Mouse (Mus musculus): Measurements from ENCODE around the gene Clcnka.

Gene Clcnka

DNA sequence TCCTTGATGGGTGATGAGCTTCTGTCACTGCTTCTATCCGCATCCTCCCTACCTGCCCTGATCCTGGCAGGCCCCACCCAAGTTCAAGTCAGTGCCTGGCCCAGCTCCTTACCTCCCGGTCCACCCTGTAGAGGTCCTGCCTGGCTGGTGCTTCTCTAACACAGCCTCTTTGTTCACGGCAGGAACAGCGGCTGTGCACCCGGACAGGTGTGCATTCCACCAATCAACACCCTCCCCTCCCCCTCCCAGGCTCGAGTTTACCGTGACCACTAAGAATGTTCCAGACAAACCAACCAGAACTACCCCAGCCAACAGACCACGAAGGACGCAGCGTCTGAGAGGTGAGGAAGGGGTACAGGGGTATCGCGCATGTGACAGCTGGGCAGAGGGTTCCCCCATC is at the start of gene Clcnka:
Gene Clcnka (minus strand): TSS at position 180 of the 400 bp plus-strand sequence.
- no peak for DNase-seq (ENCODE audit: low read depth)

- DNase-seq (ENCODE audit: low read depth): peak; percentile 55
Measured at GRCm38 (mm10) chr4:141446211-141446610, 47.7 kb upstream of the Clcnka start.

DNA sequence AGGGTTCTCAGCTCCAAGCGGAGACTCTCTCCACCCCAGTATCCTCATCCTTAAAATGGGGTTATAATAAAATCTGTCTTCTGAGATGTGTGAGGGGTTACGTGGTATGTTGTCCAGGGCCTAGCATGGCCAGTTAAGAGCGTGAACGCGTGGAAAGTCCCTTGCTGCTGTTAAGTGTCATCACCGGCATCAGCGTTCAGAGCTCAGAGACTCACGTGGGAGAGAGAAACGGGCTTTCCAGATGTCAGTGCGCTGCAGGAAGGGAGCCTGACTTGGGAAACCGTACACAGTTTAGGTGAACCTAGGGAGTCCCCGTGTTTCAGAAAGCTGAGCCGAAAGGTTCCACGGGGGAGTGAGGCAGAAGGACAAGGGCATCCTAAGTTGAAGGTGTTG is 46.8 kb upstream of the Clcnka start:
- DNase-seq (ENCODE audit: low read depth): peak; percentile 83

DNA sequence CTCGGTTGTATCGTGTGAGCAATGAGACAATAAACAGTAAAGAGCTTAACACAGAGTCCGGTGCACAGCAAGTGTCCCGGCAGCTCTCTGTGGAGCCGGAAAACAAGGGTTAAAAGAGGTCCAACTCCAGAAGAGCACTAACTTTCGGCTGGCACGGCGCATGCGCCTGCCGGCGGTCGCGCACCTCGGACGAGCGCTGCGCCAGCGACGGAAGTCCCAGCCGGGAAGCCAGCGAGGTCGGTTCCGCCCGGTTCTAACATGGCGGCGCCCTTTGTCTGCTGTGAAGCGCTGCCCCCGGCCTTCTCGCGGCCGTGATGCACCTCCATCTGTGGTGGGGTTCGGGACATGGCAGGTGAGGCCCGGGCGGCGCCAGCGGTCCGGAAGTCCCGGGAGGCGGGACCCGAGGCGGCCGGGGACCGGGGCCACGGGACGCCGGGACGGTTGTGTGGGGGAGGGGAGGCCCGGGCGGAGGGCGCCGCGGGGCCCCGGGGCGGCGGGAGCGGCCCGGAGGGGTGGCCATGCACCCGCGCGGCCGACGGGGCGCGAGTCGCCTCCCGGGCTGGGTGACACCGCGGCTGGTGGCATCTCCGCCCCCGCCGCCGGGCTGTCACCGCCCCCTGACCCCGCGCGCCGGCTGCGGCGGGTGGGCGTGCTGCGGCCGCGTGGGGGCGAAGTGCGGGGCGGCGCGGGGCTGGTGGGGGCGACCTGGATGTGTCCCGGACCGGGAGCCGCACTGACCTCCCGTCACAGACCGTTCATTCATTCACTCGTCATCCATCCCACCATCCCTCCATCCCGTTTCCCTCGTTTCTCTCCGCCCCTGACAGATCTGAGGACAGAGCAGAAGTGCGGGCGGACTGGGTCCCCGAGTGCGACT is 46.2 kb upstream of the Clcnka start, which contains the start of gene Zbtb17:
Gene Zbtb17 (plus strand): TSS at position 204 of the 877 bp plus-strand sequence.
- peak; percentile 94 for DNase-seq (ENCODE audit: low read depth)

DNA sequence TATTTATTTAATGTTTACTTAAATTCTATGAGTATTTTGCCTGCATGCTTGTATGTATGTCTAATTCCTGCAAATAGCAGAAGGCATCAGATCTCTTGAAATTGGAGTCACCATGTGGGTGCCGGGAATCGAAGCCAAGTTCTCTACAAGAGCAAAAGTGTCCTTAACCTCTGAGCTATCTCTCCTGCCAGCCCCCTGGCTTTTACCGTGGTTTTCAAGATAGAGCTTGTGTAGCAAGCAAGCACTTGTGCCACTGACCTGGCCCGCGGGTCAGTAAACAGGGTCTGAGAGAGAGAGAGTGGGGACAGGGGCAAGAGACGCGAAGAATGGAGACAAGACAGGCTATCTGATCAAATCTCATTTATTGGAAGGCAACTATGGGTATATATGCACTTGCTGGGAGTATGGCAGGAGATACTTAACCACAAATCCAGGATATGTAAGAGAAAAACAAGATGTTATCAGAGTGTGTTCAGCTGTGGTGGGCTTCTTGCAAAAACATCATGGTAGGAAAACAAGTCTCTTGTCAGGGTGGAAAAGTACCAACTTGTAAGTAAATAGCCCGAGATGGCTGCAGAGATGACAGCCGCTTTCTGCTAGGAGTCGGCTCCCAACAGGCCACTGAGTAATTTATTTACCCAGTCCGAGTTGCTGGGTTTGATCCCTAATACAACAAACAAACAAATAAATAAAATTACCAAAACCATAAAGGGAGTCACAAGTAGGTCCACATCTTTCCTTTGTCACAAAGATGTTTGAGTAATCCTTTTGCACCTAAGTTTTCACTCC is 45.3 kb upstream of the Clcnka start:
- peak; percentile 33 for DNase-seq (ENCODE audit: low read depth)

GRCm38 (mm10) chr4:141440877-141441276 is 42.4 kb upstream of the Clcnka start:
- DNase-seq (ENCODE audit: low read depth): no peak

DNA sequence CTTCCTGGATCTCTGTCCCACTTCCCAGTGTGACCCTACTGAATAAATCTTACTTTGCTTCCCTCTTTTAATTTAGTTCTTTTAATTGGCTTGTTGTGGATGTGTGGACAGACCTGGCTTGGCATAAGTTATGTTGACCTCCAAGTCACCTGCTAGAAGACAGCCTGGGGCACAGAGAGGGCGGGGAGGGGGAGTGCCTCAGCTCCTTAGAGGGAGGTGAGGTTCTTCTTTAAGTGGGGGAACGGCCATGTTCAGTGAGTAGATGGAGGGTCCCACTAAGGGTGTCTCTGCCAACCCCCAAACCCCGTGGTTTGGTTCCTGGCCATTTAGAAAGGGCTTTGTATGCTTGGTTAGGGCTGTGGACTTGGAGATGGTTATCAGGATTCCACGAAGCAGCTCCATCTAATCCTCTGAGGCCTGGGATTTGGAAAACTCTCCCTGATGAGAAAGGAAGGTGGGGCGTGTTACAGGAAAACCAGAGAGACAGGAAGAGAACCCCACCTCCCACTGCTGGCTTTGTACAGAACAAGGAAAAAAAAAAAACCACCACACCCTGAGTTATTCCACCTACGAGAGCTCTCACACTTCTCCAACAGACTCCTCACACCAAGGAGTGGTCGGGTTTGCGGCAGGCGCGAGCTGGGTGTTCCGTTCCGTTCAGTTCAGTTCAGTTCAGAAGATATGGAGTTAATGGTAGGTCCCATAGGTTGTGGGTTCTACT is 40.7 kb upstream of the Clcnka start:
- DNase-seq (ENCODE audit: low read depth): no peak

DNA sequence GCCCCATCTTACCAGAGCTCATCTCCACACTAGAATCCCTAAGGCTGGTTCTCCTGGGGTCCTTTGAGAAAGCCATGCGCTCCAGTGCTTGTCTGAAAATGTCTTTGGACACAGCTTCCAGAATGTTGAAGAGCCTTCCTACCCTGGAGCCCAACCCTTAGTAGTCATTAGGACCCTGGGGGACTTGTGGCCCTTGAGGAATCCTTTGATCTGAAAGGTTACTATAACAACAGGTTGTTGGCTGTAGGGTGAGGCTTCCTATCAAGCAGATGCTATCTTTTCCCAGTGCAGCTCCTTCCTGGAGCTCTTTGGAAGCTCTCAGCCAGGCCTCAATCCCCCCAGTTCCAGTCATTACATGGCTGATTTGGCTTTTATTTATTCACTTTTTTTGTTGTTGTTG is 37.5 kb upstream of the Clcnka start, which contains the start of gene Srarp:
Gene Srarp (minus strand): TSS at position 132 of the 400 bp plus-strand sequence.
- DNase-seq (ENCODE audit: low read depth): no peak

- no peak for DNase-seq (ENCODE audit: low read depth)
Measured at GRCm38 (mm10) chr4:141433191-141433590, 34.7 kb upstream of the Clcnka start.

DNA sequence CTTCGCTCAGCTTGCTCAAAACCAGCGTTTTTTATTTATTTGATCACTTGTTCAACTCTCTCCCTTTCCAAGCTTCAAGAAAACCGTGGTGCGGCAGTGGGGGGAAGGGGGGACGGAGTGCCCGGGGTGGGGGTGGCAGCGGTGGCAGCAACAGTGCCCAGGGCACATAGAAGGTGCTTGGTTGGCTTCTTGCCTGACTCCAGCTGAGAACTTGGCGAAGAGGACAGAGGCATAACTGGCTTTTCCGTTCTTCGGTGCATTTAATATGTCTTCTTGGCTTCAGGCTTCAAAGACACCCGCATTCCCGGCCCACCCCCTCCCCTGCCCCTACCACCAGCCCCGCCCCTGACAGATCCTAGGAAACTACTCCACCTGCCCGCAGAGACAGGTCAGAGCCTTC is 34.1 kb upstream of the Clcnka start:
- no peak for DNase-seq (ENCODE audit: low read depth)

DNA sequence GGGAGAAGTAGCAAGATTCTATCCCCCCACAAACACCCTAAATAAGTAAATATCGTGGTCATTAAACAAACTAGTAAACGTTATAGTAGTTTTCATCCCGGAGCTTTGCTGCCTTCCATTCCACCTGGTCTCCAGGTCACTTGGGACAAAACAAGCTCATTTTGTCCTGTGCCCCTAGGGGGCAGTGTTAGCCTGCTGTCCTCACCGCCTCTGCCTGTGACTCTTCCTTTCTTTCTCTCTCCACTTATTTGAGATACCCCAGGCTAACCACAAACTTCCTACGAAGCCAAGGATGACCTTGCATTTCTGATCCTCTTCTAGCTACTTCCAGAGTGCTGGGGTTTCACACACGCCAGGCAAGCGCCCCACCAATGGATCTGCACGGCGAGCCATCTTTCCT is 32.5 kb upstream of the Clcnka start:
- DNase-seq (ENCODE audit: low read depth): peak; percentile 84

GRCm38 (mm10) chr4:141429847-141430246 is 31.3 kb upstream of the Clcnka start:
- peak; percentile 35 for DNase-seq (ENCODE audit: low read depth)

DNA sequence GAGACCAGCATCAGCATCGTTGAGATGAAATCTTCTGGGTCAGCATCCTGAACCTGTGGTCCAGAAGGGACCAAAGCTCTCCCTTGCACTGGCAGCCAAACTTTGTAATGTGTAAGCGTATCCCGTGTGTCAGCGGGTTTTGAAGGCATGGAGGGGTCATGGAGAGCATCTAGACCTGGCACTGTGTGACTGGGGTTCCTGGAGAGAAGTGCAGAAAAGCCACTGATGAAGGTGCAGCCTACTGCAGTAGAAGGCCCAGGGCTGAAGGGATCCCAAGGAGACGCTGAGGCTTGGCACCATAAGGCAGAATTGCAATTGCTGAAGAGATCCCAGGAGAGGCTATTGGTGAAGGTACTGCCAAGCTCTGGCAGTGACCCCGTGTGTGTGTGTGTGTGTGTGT is 30.9 kb upstream of the Clcnka start:
- no peak for DNase-seq (ENCODE audit: low read depth)

GRCm38 (mm10) chr4:141427921-141428320 is 29.4 kb upstream of the Clcnka start:
- no peak for DNase-seq (ENCODE audit: low read depth)

DNA sequence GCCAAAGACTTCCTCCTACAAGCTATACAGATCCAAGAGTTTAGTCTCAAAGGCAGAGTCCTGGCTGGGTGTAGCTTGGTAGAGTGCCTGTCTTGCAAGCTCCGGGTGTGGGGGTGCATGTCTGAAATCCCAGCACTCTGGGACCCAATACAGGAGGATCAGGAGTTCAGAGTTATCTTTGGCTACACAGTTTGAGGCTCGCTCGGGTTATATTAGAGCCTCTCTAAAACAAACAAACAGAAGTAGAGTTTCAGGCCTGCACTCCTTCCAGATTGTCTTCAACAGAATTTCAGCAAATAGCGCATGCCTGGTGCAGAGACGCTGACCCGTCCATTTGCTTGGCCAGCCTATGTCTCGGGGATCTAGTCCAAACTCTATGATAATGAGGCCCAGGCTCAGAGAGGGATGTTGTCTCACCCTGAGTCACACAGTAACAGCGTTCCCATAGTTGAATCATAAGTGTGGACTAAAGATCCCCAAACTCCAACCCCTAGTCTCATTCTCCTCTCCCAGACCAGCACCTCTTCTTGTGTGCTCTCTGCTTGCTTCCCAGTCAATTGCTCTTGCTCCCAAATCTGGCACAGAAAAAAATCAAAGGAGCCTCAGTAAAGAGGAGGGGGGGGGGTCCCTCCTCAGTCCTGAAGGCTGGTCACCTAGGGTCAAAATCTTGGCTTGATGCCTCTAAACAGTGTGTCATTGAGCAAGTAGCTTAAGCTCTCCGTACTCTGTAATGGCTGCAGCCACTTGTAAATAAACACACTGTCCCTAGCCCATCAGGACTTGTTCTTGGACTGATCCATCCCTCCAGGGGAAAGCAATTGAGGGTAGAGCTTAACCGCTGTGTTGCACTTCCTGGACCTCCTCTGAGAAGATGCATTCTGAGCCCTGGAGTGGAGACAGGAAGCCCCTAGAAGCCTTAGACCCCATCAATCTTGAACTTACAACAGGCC is 28.5 kb upstream of the Clcnka start:
- DNase-seq (ENCODE audit: low read depth): no peak

- peak; percentile 87 for DNase-seq (ENCODE audit: low read depth)
Measured at GRCm38 (mm10) chr4:141425484-141426479, 27.3 kb upstream of the Clcnka start.

- no peak for DNase-seq (ENCODE audit: low read depth)
Measured at GRCm38 (mm10) chr4:141423691-141424431, 25.3 kb upstream of the Clcnka start.

DNA sequence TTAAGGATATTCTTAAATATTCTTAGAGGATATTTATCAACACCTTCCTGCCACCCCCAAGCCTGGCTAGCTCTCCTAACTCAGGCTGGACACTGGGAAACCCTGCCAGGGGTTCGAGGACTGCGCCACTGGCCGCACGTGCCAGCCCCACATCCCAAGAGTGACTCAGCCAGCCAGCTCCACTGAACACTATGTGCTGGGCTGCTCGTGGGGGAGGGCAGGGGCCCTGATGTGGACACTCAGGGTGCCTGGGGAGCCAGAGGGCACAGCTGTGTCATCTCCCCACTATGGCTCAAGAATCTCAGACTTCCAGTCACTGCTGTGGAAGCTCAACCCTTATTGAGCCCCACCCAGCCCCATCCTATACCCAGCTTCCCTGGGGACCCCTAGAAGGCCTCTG is 24.8 kb upstream of the Clcnka start:
- no peak for DNase-seq (ENCODE audit: low read depth)

DNA sequence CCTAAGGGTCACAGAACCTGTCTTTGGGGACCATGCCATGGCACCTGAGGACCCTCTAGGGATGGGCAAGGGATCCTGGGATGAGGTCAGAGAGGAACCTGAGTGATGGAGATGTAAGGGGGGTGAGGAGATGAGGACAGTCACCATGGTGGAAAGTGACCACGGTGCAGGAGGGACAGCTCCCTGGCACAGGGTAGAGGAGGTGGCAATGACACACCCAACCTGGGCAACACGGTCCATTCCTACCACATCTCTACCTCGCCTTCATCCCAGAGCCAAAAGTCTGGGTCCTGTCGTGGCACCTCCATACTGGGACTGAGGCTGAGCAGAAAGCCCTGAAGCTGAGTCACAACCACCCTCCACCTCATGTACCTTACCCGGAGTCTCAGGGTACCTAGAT is 24.3 kb upstream of the Clcnka start:
- no peak for DNase-seq (ENCODE audit: low read depth)
